Mouse (Mus musculus) lung, postnatal 0 days (tissue): ENCODE measurements around the gene Rbm4b. TPM values are rescaled to one million over a fixed set of nuclear protein-coding genes. Genes with fewer than 3 reads are reported as not detected.
"Not testable (repeated sequence)": the region's sequence is repeated elsewhere in the genome, so short reads cannot be mapped to it uniquely, and the experiment has no call there.

Experiments used
- ATAC-seq: fragments of 200-750 bp; cut with Nextera tagmentation; 2 replicates; pipeline ENCODE4 v1.8.0; 2017; ENCODE audit warnings: moderate library complexity
- DNase-seq: peaks from one replicate; pipeline ENCODE4 v3.0.0-alpha.2; 2016; ENCODE audit warnings: low spot score
- H3K27ac ChIP-seq: fragments of 300-500 bp; sonication (generic); 2 replicates; pipeline ENCODE4 v1.5.1; 2014; ENCODE audit warnings: antibody characterized with exemption, mild to moderate bottlenecking, low read length, mixed read lengths
- H3K27me3 ChIP-seq: fragments of 300-500 bp; sonication (generic); replicated peaks from 2 replicates; pipeline ENCODE4 v1.6.1; 2014; ENCODE audit warnings: low read length, mixed read lengths; ENCODE audit not compliant: insufficient read depth
- H3K36me3 ChIP-seq: fragments of 300-500 bp; sonication (generic); 2 replicates; pipeline ENCODE4 v1.6.1; 2014; ENCODE audit warnings: low read length, mixed read lengths; ENCODE audit not compliant: insufficient read depth
- H3K4me1 ChIP-seq: fragments of 300-500 bp; sonication (generic); 2 replicates; pipeline ENCODE4 v1.6.1; 2014; ENCODE audit warnings: antibody characterized with exemption, low read depth, low read length, mixed read lengths; ENCODE audit not compliant: insufficient read depth
- H3K4me2 ChIP-seq: fragments of 300-500 bp; sonication (generic); replicated peaks from 2 replicates; pipeline ENCODE4 v1.6.1; 2014; ENCODE audit warnings: low read depth, mild to moderate bottlenecking, low read length, moderate library complexity, mixed read lengths
- H3K4me3 ChIP-seq: fragments of 300-500 bp; sonication (generic); 2 replicates; pipeline ENCODE4 v1.5.1; 2014; ENCODE audit warnings: low read depth, low read length
- H3K9ac ChIP-seq: fragments of 300-500 bp; sonication (generic); replicated peaks from 2 replicates; pipeline ENCODE4 v1.6.1; 2014; ENCODE audit warnings: low read depth, mild to moderate bottlenecking
- H3K9me3 ChIP-seq: fragments of 300-500 bp; sonication (generic); 2 replicates; pipeline ENCODE4 v1.6.1; 2016; ENCODE audit warnings: low read length, mixed read lengths
- CTCF ChIP-seq: IDR thresholded peaks from 2 replicates; pipeline ENCODE4 v1.5.1; 2016; ENCODE audit warnings: antibody characterized with exemption, mild to moderate bottlenecking
- EP300 ChIP-seq: IDR thresholded peaks from 2 replicates; pipeline ENCODE4 v1.6.1; 2016; ENCODE audit warnings: antibody characterized with exemption, mild to moderate bottlenecking, control low read depth
- WGBS: fragments of 180-500 bp; shearing (Covaris S2); extraction: QIAGEN DNeasy Blood & Tissue Kit; methylation state at CpG from one replicate; pipeline ENCODE4 v1.1.7; 2014; 5-methylcytosine and 5-hydroxymethylcytosine counted together
- polyA plus RNA-seq: library from polyadenylated mRNA; unstranded; fragments of >200 nt; fragmentation: Nextera tagmentation; extraction: Ambion mirVana; gene quantifications from 2 replicates; pipeline ENCODE4 v1.2.1, GENCODE M21; 2015

Gene Rbm4b
- polyA plus RNA-seq, 1 experiment from 2014 or later = 23.4 TPM

- Histone ChIP-seq H3K9me3 (no peaks in the 10 kb centered on the region), H3K4me3 (no peak overlapping the region), H3K4me1 (no peaks in the 10 kb centered on the region), H3K27ac (no peak overlapping the region), H3K4me2 (no peak overlapping the region), H3K36me3 (no peaks in the 10 kb centered on the region), H3K9ac (no peak overlapping the region), H3K27me3 (no peaks in the 10 kb centered on the region)
- ATAC-seq = no peak
- no peak for DNase-seq
- WGBS = 89% methylated on average over 9 of the region's 9 CpGs
- TF ChIP-seq CTCF = no peak
- TF ChIP-seq EP300 = no peak
These were observed 8.5 kb upstream of the Rbm4b start for GRCm38 (mm10) chr19:4747631-4748312.

GRCm38 (mm10) chr19:4748493-4748892, 7.8 kb upstream of the Rbm4b start:
- Histone ChIP-seq H3K4me3 (no peak overlapping the region), H3K4me2 (no peak overlapping the region), H3K27ac (no peak overlapping the region), H3K27me3 (no peaks in the 10 kb centered on the region), H3K4me1 (no peaks in the 10 kb centered on the region), H3K9me3 (no peaks in the 10 kb centered on the region), H3K9ac (no peak overlapping the region), H3K36me3 (no peaks in the 10 kb centered on the region)
- TF ChIP-seq EP300 (no peak), CTCF (no peak)
- DNase-seq = no peak
- no peak for ATAC-seq
- WGBS = 79% methylated on average over 10 of the region's 10 CpGs

GRCm38 (mm10) chr19:4749975-4750374, 6.3 kb upstream of the Rbm4b start:
- H3K27ac ChIP-seq = no peak overlapping the region
- no peaks in the 10 kb centered on the region for H3K9me3 ChIP-seq
- no peak overlapping the region for H3K9ac ChIP-seq
- no peaks in the 10 kb centered on the region for H3K4me1 ChIP-seq
- H3K36me3 ChIP-seq = no peaks in the 10 kb centered on the region
- no peak overlapping the region for H3K4me2 ChIP-seq
- 81% methylated on average over 6 of the region's 6 CpGs for WGBS
- H3K27me3 ChIP-seq = no peaks in the 10 kb centered on the region
- no peak overlapping the region for H3K4me3 ChIP-seq
- ATAC-seq (no peak), DNase-seq (no peak)
- TF ChIP-seq CTCF (no peak), EP300 (no peak)

GRCm38 (mm10) chr19:4755565-4756192, 618 bp upstream of the Rbm4b start:
- Histone ChIP-seq H3K4me1 (peaks cover 6% of the 10 kb centered on the region; the same call in 1 of the 2 replicates), H3K9ac (peak overlapping the region; percentile 58; the same call in 1 of the 2 replicates), H3K27ac (peak overlapping the region; percentile 71), H3K4me3 (peak overlapping the region; percentile 71), H3K9me3 (no peaks in the 10 kb centered on the region), H3K4me2 (peak overlapping the region; percentile 65), H3K36me3 (no peaks in the 10 kb centered on the region), H3K27me3 (no peaks in the 10 kb centered on the region)
- ATAC-seq (peak; percentile 80), DNase-seq (peak; percentile 95)
- under 1% methylated on average over 10 of the region's 10 CpGs for WGBS
- peak; percentile 97 for TF ChIP-seq CTCF
- no peak for TF ChIP-seq EP300

- DNase-seq (no peak), ATAC-seq (no peak)
- H3K4me1 ChIP-seq = peaks cover 6% of the 10 kb centered on the region; the same call in 1 of the 2 replicates
- H3K27me3 ChIP-seq = no peaks in the 10 kb centered on the region
- no peaks in the 10 kb centered on the region for H3K9me3 ChIP-seq
- H3K9ac ChIP-seq = peak overlapping the region; percentile 58; the same call in 1 of the 2 replicates
- peak overlapping the region; percentile 71 for H3K27ac ChIP-seq
- no peaks in the 10 kb centered on the region for H3K36me3 ChIP-seq
- peak overlapping the region; percentile 65 for H3K4me2 ChIP-seq
- WGBS = 2% methylated on average over 9 of the region's 9 CpGs
- peak overlapping the region; percentile 71 for H3K4me3 ChIP-seq
- no peak for TF ChIP-seq EP300
- TF ChIP-seq CTCF = no peak
These were observed 624 bp downstream of the Rbm4b start for GRCm38 (mm10) chr19:4756921-4757320.

GRCm38 (mm10) chr19:4760544-4760943, 4.2 kb downstream of the Rbm4b start:
- H3K36me3 ChIP-seq, ATAC-seq, H3K4me1 ChIP-seq, H3K4me2 ChIP-seq, DNase-seq, H3K27ac ChIP-seq, H3K9me3 ChIP-seq, H3K9ac ChIP-seq, H3K4me3 ChIP-seq, H3K27me3 ChIP-seq: not testable (repeated sequence)
- 87% methylated on average over 8 of the region's 8 CpGs for WGBS
